Mouse (Mus musculus): Measurements from ENCODE around the gene Pram1.
"Not testable (repeated sequence)": the region's sequence is repeated elsewhere in the genome, so short reads cannot be mapped to it uniquely, and the experiment has no call there.

The Pram1 gene

DNA sequence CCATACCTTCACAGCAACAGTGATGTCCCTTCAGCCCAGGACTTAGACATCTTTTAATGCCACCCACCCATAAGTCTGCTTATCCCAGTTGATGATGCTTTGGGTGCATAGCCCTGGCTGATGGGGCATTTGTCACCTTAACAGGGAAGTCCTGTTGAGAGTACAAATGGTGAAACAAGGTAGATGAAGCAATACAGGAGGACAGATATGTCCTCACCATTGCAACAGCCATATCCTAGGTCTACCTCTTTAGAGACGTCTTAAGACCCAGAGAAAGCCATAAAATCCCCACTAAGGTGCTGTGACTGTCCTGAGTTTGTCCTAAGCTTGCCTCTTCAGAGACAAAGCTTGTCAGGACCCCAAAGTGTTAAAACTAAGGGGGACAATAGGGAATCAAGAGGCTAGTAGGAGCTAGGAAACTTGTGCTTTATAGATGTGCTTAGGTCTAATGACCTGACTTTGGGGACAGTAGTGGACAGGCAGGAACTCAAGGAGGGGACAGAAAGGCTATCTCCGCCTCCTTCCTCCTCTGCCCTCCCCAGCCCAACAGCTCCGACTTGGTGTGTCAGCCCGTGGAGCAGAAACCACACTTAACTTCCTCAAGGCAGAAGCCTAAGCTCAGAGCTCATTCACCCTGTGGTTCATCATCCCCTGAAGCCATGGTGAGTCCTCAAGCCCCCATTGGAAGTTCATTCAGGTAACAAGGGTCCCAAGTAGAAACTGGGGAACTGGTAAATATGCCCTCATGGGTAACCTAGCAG, at the start of gene Pram1:
TSS of gene Pram1 (plus strand) at position 541 of the 761 bp plus-strand sequence.
- no peak for DNase-seq

DNA sequence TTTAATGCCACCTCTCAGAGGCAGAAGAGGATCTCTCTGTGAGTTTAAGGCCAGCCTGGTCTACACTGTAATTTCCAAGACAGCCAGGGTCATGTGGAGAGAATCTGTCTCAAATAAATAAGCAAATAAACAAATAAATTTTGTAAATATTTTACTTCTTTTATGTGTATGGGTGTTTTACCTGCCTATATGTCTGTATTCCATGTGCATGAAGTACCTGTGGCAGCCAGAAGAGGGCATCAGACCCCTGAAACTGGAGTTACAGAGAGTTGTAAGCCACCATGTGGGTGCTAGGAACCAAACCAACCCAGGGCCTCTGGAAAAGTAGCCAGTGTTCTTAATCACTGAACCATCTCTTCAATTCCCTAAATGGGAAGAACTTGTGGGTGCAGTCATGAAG, 40.6 kb upstream of the Pram1 start:
- DNase-seq = no peak

DNA sequence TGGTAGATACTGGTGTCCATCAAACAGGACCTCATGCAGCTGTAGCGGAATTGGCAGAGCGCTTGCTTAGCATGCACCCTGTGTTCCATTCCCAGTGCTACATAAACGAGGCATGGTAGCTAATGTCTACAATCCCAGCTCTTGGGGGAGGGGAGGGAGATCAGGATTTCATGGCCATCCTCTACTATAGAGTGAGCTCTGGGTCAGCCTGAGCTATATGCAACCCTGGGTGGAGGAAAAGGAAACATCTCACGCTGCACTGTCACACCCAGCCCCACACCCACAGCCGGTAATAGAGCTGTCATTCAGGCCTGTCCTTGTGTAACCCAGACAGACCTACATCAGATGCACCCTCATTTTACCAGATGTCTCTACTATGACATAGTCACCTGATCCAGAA, 39.4 kb upstream of the Pram1 start:
- no peak for DNase-seq

DNA sequence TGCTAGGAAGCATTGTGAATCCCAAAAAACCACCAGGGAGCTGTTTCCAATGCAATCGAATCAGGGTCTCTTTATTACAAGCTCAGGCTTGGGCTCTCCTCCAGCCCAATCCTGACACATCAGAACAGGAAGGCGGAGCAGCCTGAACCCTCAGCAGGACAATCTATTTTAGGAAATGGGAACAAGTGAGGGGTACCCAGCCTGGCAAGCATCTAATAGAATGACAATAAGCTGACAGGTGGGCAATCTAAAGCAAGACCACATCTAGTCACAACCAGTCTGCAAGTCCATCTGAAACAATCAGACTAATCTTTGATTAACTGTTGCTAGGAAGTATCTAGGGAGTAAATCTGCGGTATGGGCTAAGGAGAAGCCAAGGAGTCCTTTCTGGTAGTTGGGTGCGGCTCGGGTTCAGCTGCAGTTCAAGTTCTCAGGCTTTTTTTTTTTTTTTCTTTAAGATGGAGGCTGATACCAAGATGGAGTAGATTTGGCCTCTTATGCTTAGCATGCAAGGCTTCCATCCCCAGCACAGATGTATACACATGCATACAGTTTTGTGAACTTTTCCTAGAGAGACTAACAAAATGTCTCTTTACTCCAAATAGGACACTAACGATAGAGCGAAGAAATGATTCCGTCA, 37.9 kb upstream of the Pram1 start:
- DNase-seq = no peak

GRCm38 (mm10) chr17:33600831-33601230, 37.0 kb upstream of the Pram1 start:
- no peak for DNase-seq

GRCm38 (mm10) chr17:33601947-33602346, 35.9 kb upstream of the Pram1 start:
- no peak for DNase-seq

DNA sequence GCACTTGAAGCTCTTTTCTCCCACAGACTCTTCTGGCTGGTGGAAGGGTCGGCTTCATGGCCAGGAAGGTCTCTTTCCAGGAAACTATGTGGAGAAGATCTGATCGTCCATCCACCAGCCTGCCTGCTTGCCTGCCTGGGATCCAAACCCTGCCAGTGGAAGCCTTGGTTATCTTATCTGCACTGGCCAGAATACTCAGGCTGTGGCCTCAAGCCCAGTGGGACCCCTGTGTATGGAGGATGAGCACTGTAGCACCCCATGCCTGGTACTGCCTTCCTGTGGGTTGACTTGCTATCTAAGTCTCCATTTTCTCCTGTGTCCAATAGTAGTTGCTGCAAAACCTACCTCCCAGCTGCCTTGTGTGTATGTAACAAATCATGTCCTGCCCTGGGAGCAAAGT, 30.6 kb upstream of the Pram1 start:
- DNase-seq = no peak

GRCm38 (mm10) chr17:33610548-33610947, 27.3 kb upstream of the Pram1 start:
- DNase-seq = no peak

- DNase-seq = not testable (repeated sequence)
These were observed 24.1 kb upstream of the Pram1 start for GRCm38 (mm10) chr17:33613726-33614125.

GRCm38 (mm10) chr17:33627281-33627680, 10.6 kb upstream of the Pram1 start:
- DNase-seq = no peak

DNA sequence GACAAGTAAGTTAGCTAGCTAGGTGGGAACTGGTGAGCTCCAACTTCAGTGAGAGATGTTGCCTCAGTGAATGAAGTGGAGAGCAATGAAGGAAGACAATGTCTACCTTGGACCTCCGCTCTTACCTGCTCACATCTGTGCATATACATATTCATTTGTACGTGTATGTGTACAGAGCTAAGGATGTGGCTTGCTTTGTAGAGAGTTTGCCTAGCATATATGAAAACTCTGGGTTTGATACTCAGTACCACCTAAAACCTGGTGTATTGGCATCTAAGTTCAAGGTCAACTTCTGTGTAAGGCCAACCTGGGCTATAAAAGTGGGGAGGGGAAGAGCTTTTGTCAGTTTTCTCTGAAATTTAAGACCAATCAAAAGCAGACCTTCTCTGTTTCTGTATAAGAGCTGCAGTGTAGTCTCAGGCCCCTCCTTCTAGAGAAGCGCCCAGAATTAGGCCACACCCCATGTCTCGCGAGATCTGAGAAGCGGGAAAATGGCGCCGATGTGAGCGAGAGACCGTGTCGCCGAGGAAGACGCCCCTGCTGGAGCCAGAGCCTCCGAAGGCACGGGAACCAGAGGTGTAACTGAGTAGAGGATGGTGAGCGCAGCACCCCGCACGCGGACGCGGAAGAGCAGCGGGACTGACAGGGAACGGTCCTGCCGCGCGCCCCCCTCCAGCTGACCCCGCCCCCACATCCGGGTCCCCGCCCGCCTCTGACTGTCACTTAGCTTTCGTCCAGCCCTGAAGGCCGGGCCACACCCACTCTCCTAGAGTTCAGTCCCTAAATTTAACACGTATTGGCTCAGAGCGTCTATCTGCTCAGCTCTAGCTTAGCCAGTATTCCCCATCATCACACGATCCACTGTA, 9.0 kb upstream of the Pram1 start, which contains the start of gene Zfp414:
TSS of gene Zfp414 (plus strand) at position 470 of the 866 bp plus-strand sequence.
- DNase-seq = peak; percentile 89

- DNase-seq = peak; percentile 15
These were observed 8.2 kb upstream of the Pram1 start for GRCm38 (mm10) chr17:33629487-33630125.

GRCm38 (mm10) chr17:33630171-33630895, 7.5 kb upstream of the Pram1 start:
- no peak for DNase-seq

DNA sequence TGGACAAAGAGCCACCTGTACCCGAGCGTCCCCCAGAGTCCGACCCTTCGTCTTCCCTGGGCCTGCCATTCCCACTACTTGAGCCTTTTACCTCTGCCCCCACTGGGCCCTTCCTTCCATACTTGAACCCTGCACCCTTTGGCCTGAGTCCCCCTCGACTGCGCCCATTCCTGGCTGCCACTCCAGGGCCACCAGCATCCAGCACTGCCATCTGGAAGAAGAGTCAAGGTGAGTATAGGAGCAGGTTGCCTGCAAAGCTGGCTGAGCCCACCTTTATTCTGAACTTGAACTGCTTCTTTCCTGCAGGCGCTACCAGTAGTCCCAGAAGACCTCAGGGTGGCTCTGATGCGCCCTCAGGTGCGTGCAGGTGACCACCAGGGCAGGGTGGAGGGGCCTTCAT, 6.6 kb upstream of the Pram1 start:
- DNase-seq = no peak

DNA sequence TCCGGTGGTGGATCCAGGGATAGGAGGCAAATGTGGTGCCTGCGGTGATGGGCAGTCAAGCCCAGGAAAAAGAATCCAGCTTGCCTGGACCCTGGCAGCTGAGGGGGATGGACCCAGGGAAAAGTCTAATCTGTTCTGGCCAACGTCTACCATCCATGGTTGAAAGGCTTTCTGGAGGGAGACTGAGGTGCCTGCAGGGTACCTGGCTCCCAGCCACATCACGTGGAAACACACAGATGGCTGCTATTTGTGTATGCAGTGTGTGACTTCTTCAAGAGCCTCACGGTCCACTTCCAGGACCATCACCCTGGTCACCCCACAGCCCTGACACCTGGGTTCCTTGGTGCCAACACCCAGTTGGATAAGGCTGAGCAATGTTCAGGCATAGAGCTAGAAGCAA, 6.1 kb upstream of the Pram1 start:
- DNase-seq = peak; percentile 9

DNA sequence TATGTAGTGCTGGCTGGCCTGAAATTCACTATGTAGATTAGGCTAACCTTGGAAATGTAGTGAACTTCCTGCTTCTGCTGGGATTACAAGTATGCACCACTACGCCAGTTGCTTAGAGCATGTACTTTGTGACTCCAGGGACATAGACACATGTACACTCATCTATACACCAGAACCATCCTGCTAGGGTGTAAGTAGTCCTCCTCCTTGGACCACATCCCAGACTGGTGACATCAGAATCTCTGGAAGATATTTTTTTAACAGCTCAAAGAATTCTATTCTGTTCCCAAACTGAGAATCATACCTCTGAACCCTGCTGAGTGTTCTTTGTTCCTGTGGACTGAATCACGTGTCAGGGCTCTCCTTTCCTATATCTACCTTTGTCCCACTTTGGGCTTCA, 818 bp upstream of the Pram1 start:
- DNase-seq = peak; percentile 30

- no peak for DNase-seq
These were observed 1.9 kb downstream of the Pram1 start for GRCm38 (mm10) chr17:33639743-33640142.

GRCm38 (mm10) chr17:33644068-33644467, 6.2 kb downstream of the Pram1 start:
- no peak for DNase-seq

GRCm38 (mm10) chr17:33645073-33645472, 7.2 kb downstream of the Pram1 start:
- no peak for DNase-seq

DNA sequence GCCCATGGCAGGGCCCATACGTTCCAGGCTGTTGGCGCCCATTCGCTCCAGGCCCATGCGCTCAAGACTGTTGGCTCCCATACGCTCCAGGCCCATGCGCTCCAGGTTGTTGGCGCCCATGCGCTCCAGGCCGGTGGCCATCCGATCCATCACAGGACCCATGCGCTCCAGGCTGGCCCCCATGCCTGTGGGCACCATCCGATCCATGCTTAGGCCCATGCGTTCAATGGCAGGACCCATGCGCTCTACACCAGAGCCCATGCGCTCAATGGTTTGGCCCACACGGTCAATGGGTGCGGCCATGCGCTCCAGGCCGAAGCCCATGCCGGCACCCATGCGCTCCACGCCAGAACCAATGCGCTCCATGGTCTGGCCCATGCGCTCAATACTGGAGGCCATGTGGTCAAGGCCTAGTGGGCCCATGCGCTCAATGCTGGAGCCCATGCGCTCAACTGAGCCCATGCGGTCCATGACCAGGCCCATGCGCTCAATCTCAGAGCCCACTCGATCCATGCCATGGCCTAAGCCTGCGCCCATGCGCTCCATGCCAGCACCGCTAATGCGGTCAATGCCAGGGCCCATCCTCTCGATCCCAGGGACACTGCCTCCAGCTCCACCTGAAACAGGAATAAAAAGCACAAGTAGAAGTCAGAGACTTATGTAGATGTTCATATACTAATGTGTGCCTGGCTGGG, 12.1 kb downstream of the Pram1 start:
- DNase-seq = no peak

- DNase-seq = no peak
These were observed 29.0 kb downstream of the Pram1 start for GRCm38 (mm10) chr17:33666813-33667212.

- no peak for DNase-seq
These were observed 31.8 kb downstream of the Pram1 start for GRCm38 (mm10) chr17:33669681-33670080.

Data from right cerebral cortex, postnatal 25 days (tissue).